Mouse (Mus musculus) limb, embryonic 14.5 days (tissue): ENCODE measurements around the gene Sohlh2. TPM values are rescaled to one million over a fixed set of nuclear protein-coding genes. Genes with fewer than 3 reads are reported as not detected.

Source experiments
- ATAC-seq: fragments of 200-750 bp; cut with Nextera tagmentation; 2 replicates; pipeline ENCODE4 v1.8.0; 2017; ENCODE audit warnings: low read depth, moderate number of reproducible peaks, moderate TSS enrichment; ENCODE audit not compliant: low FRiP score
- DNase-seq: peaks from one replicate; pipeline ENCODE4 v3.0.0-alpha.2; 2015; ENCODE audit warnings: low spot score
- H3K27ac ChIP-seq: fragments of 300-500 bp; sonication (generic); replicated peaks from 2 replicates; pipeline ENCODE4 v1.5.1; 2014; ENCODE audit warnings: low read depth, mild to moderate bottlenecking, low read length, moderate library complexity, mixed read lengths
- H3K27me3 ChIP-seq: fragments of 300-500 bp; sonication (generic); 2 replicates; pipeline ENCODE4 v1.6.1; 2014; ENCODE audit warnings: low read length, mixed read lengths; ENCODE audit not compliant: control insufficient read depth, insufficient read depth
- H3K36me3 ChIP-seq: fragments of 300-500 bp; sonication (generic); 2 replicates; pipeline ENCODE4 v1.6.1; 2014; ENCODE audit warnings: mild to moderate bottlenecking, low read length, moderate library complexity, mixed read lengths; ENCODE audit not compliant: control insufficient read depth, insufficient read depth
- H3K4me1 ChIP-seq: fragments of 300-500 bp; sonication (generic); 2 replicates; pipeline ENCODE4 v1.6.1; 2014; ENCODE audit warnings: antibody characterized with exemption, low read length, mixed read lengths; ENCODE audit not compliant: control insufficient read depth, insufficient read depth
- H3K4me2 ChIP-seq: fragments of 300-500 bp; sonication (generic); replicated peaks from 2 replicates; pipeline ENCODE4 v1.6.1; 2014; ENCODE audit warnings: low read depth, mild to moderate bottlenecking, low read length, moderate library complexity; ENCODE audit not compliant: severe bottlenecking
- H3K4me3 ChIP-seq: fragments of 300-500 bp; sonication (generic); replicated peaks from 2 replicates; pipeline ENCODE4 v1.5.1; 2014; ENCODE audit warnings: low read length
- H3K9ac ChIP-seq: fragments of 300-500 bp; sonication (generic); 2 replicates; pipeline ENCODE4 v1.6.1; 2014; ENCODE audit warnings: mild to moderate bottlenecking, low read depth, low read length, moderate library complexity; ENCODE audit not compliant: severe bottlenecking
- H3K9me3 ChIP-seq: fragments of 300-500 bp; sonication (generic); 2 replicates; pipeline ENCODE4 v1.6.1; 2016; ENCODE audit warnings: low read length; ENCODE audit not compliant: control insufficient read depth
- POLR2A ChIP-seq: fragments of 200-500 bp; IDR thresholded peaks from 2 replicates; pipeline ENCODE4 v1.8.0; 2012; ENCODE audit warnings: inconsistent platforms, mild to moderate bottlenecking, moderate library complexity, borderline replicate concordance; ENCODE audit not compliant: insufficient read depth, insufficient read length; ENCODE audit errors: extremely low read depth
- WGBS: fragments of 180-500 bp; shearing (Covaris S2); extraction: QIAGEN DNeasy Blood & Tissue Kit; methylation state at CpG from one replicate; pipeline ENCODE4 v1.1.7; 2014; 5-methylcytosine and 5-hydroxymethylcytosine counted together
- polyA plus RNA-seq, 2 experiments: library from polyadenylated mRNA; depleted of rRNA in 1 of 2; stranded (reverse) in 1 of 2; unstranded in 1 of 2; fragments of >200 nt; fragmentation: Nextera tagmentation in 1 of 2; extraction: Ambion mirVana in 1 of 2; gene quantifications; 2 replicates each; pipeline versions ENCODE4 v1.2.1 to v1.2.3; 2012 to 2014

The Sohlh2 gene
- polyA plus RNA-seq, 2 experiments = 0.09 TPM; not detected in 1

- TF ChIP-seq POLR2A = no peak
- Histone ChIP-seq H3K4me3 (no peak overlapping the region), H3K4me1 (no peaks in the 10 kb centered on the region), H3K9me3 (no peaks in the 10 kb centered on the region), H3K27ac (no peak overlapping the region), H3K4me2 (no peak overlapping the region), H3K27me3 (no peaks in the 10 kb centered on the region), H3K36me3 (no peaks in the 10 kb centered on the region), H3K9ac (no peak overlapping the region)
- WGBS = 98% methylated on average over 2 of the region's 2 CpGs
- DNase-seq = no peak
- ATAC-seq = no peak
These were observed 24.6 kb downstream of the Sohlh2 start for GRCm38 (mm10) chr3:55206413-55206812.

- no peak overlapping the region for H3K9ac ChIP-seq
- H3K4me3 ChIP-seq = no peak overlapping the region
- no peaks in the 10 kb centered on the region for H3K27me3 ChIP-seq
- ATAC-seq = 0 out of 2 replicates have a peak, but pooled peaks have one; percentile 23
- DNase-seq = no peak
- H3K4me1 ChIP-seq = no peaks in the 10 kb centered on the region
- no peak overlapping the region for H3K4me2 ChIP-seq
- 42% methylated on average over 6 of the region's 6 CpGs for WGBS
- no peak for TF ChIP-seq POLR2A
- no peaks in the 10 kb centered on the region for H3K36me3 ChIP-seq
- H3K9me3 ChIP-seq = no peaks in the 10 kb centered on the region
- no peak overlapping the region for H3K27ac ChIP-seq
These were observed 25.8 kb downstream of the Sohlh2 start for GRCm38 (mm10) chr3:55207665-55208064.

GRCm38 (mm10) chr3:55212254-55212653 is 30.4 kb downstream of the Sohlh2 start:
- Histone ChIP-seq H3K9ac (no peak overlapping the region), H3K4me1 (peaks cover 8% of the 10 kb centered on the region; the same call in 1 of the 2 replicates), H3K9me3 (no peaks in the 10 kb centered on the region), H3K27ac (no peak overlapping the region), H3K4me2 (no peak overlapping the region), H3K27me3 (no peaks in the 10 kb centered on the region), H3K4me3 (no peak overlapping the region), H3K36me3 (no peaks in the 10 kb centered on the region)
- ATAC-seq = no peak
- no peak for TF ChIP-seq POLR2A
- WGBS = 36% methylated on average over 2 of the region's 2 CpGs
- DNase-seq = no peak

DNA sequence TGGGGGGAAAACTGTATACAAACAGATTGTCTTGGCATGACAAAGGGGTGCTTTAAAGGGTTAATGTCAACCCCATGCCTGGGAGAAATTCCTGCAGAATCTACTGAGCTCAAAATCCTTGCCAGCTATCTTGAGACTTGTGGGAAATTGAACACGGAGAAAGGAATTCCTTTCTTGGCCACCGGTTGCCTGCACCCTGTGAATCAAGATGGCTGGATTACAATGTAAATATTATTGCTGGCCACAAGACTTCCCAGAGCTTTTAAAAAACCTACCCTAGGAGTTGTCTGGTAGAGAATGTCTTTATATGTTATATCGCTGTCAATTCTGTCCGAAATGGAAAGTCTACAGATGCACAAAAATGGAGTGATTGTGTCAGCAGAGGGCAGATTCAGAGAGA is 32.0 kb downstream of the Sohlh2 start:
- 44% methylated on average over 4 of the region's 4 CpGs for WGBS
- H3K36me3 ChIP-seq = no peaks in the 10 kb centered on the region
- peak overlapping the region; percentile 23 for H3K27ac ChIP-seq
- H3K4me2 ChIP-seq = no peak overlapping the region
- H3K9me3 ChIP-seq = no peaks in the 10 kb centered on the region
- DNase-seq = peak; percentile 61
- no peak overlapping the region for H3K9ac ChIP-seq
- peak; percentile 47 for ATAC-seq
- no peaks in the 10 kb centered on the region for H3K27me3 ChIP-seq
- no peak overlapping the region for H3K4me3 ChIP-seq
- H3K4me1 ChIP-seq = peaks cover 8% of the 10 kb centered on the region; the same call in 1 of the 2 replicates
- no peak for TF ChIP-seq POLR2A

DNA sequence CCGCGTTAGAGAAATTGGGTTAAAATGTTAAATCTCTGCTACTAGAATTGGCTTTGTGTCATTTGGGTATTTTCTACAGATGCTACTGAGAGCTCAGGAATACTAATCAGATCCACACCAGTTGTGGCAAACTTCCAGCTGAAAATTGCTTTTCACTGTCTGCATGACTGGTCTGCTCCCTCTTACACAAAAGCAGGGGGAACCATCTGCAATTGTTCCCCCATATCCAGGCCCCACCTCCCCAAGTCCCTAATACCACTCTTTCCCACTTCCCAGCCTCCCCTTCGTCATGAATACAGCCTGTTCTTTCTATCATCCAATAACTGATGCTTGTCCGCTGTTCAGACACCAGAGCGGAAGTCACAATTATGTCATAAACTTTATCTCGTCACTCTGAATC is 32.6 kb downstream of the Sohlh2 start:
- H3K9me3 ChIP-seq = no peaks in the 10 kb centered on the region
- no peaks in the 10 kb centered on the region for H3K36me3 ChIP-seq
- H3K27ac ChIP-seq = peak overlapping the region; percentile 23; the same call in 1 of the 2 replicates

DNA sequence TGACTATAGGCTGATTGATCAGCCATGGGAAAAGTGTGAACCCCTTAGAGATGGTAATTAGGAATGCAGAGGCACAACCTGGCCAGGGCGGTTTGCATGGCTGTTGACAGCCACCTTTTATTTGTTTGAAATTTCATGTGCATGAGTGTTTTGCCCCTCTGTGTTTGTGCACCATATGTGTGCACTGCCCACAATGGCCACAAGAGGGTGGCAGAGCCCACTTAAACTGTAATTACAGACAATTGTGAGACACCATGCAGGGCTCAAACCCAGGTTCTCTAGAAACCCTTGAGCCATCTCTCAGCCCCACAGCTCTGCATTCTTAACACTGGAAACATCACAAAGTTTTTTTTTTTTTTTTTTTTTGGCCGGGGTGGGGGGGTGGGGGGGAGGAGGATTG is 40.7 kb downstream of the Sohlh2 start:
- TF ChIP-seq POLR2A = no peak
- H3K4me2 ChIP-seq = no peak overlapping the region
- 88% methylated on average over 2 of the region's 2 CpGs for WGBS

More for the DNA sequence above, 32.6 kb downstream of the Sohlh2 start:
- ATAC-seq (no peak), DNase-seq (peak; percentile 75)
- H3K4me2 ChIP-seq = no peak overlapping the region
- H3K4me3 ChIP-seq = no peak overlapping the region
- TF ChIP-seq POLR2A = no peak
- peaks cover 8% of the 10 kb centered on the region; the same call in 1 of the 2 replicates for H3K4me1 ChIP-seq
- 66% methylated on average over 6 of the region's 6 CpGs for WGBS
- no peaks in the 10 kb centered on the region for H3K27me3 ChIP-seq
- H3K9ac ChIP-seq = no peak overlapping the region

More for the DNA sequence above, 40.7 kb downstream of the Sohlh2 start:
- H3K27me3 ChIP-seq = no peaks in the 10 kb centered on the region
- H3K4me3 ChIP-seq = no peak overlapping the region
- H3K27ac ChIP-seq = no peak overlapping the region
- H3K9me3 ChIP-seq = no peaks in the 10 kb centered on the region
- H3K4me1 ChIP-seq = 0 out of 2 replicates have a peak, but pooled peaks cover 3% of the 10 kb centered on the region
- H3K36me3 ChIP-seq = no peaks in the 10 kb centered on the region
- no peak overlapping the region for H3K9ac ChIP-seq
- DNase-seq (no peak), ATAC-seq (no peak)
